Mouse (Mus musculus): Measurements from ENCODE around the gene Cabp5. TPM values are rescaled to one million over a fixed set of nuclear protein-coding genes. Genes with fewer than 3 reads are reported as not detected.

Gene Cabp5
- not detected in 2 replicates for total RNA-seq (2012; rRNA removed)
- polyA plus RNA-seq (2012; ENCODE audit: insufficient read depth in 1 of 2, insufficient read length in 2 of 2, low read depth in 1 of 2, low replicate concordance in 2 of 2, missing spikeins in 1 of 2) = not detected

GRCm38 (mm10) chr7:13397832-13398231 is at the start of gene Cabp5:
Cabp5 (plus strand) TSS chr7:13398132.
- no peak for DNase-seq (ENCODE audit: low read depth, low spot score)
- H3K27me3 ChIP-seq (ENCODE audit: control insufficient read depth in 1 of 2, insufficient read depth in 2 of 2, low read length in 2 of 2) = no peaks in the 10 kb centered on the region
- H3K36me3 ChIP-seq (ENCODE audit: control insufficient read depth in 1 of 2, insufficient read depth in 2 of 2, low read length in 2 of 2) = no peaks in the 10 kb centered on the region
- H3K4me1 ChIP-seq (ENCODE audit: control insufficient read depth in 1 of 2, insufficient read depth in 2 of 2, low read length in 2 of 2) = no peaks in the 10 kb centered on the region
- H3K9me3 ChIP-seq (replicated peaks; ENCODE audit: insufficient read depth, low read length) = no peaks in the 10 kb centered on the region
- TF ChIP-seq HCFC1 (IDR thresholded peaks at IDR 0.05; ENCODE audit: low read depth, low read length) (no peak), EP300 (IDR thresholded peaks at IDR 0.05; ENCODE audit: low read depth in 1 of 2, low read length in 2 of 2) (no peak), MAX (IDR thresholded peaks at IDR 0.05; ENCODE audit: low read length) (no peak), UBTF (IDR thresholded peaks at IDR 0.05; ENCODE audit: borderline replicate concordance, insufficient read depth, low read depth, low read length) (no peak)
- H3K4me3 ChIP-seq (ENCODE audit: control insufficient read depth in 1 of 2, insufficient read depth in 1 of 2, low read depth in 2 of 2, low read length in 2 of 2) = no peak within 1 kb of the TSS
- no peaks in the 10 kb centered on the region for H3K79me2 ChIP-seq (ENCODE audit: control insufficient read depth, insufficient read depth, low read length, poor library complexity)
- no peak within 1 kb of the TSS for H3K9ac ChIP-seq (ENCODE audit: control insufficient read depth, low read depth, low read length, poor library complexity, severe bottlenecking)
- H3K27ac ChIP-seq (ENCODE audit: control insufficient read depth, low read depth, low read length) = no peak within 1 kb of the TSS

- TF ChIP-seq USF1 (IDR thresholded peaks at IDR 0.05; ENCODE audit: low read depth, low read length) (no peak), MYB (IDR thresholded peaks at IDR 0.05; ENCODE audit: low read depth, low read length) (no peak), MAZ (IDR thresholded peaks at IDR 0.05; ENCODE audit: low read depth, low read length) (no peak), TBP (IDR thresholded peaks at IDR 0.05; ENCODE audit: low read depth, low read length) (no peak), HCFC1 (IDR thresholded peaks at IDR 0.05; ENCODE audit: low read depth, low read length) (no peak), CHD2 (IDR thresholded peaks at IDR 0.05; ENCODE audit: low read length) (no peak), GABPA (IDR thresholded peaks at IDR 0.05; ENCODE audit: low read depth, low read length) (no peak), JUND (IDR thresholded peaks at IDR 0.05; ENCODE audit: low read depth, low read length) (no peak), EP300 (IDR thresholded peaks at IDR 0.05; ENCODE audit: low read depth in 1 of 2, low read length in 2 of 2) (no peak), ZNF384 (IDR thresholded peaks at IDR 0.05; ENCODE audit: low read depth, low read length) (no peak), BHLHE40 (IDR thresholded peaks at IDR 0.05; ENCODE audit: borderline replicate concordance, low read depth, low read length) (no peak), MAFK (IDR thresholded peaks at IDR 0.05; ENCODE audit: borderline replicate concordance, low read depth, low read length) (no peak), MYC (IDR thresholded peaks at IDR 0.05; ENCODE audit: low read depth, low read length) (no peak), POLR2AphosphoS5 (IDR thresholded peaks at IDR 0.05; ENCODE audit: borderline replicate concordance, low read depth, low read length) (no peak)
- H3K36me3 ChIP-seq (ENCODE audit: control insufficient read depth in 1 of 2, insufficient read depth in 2 of 2, low read length in 2 of 2) = peaks cover 0 to 4% of the 10 kb centered on the region in 2 experiments; a peak in 1 of 4 replicates
Measured at GRCm38 (mm10) chr7:13355943-13356342, 42.0 kb upstream of the Cabp5 start.

More at GRCm38 (mm10) chr7:13355943-13356342, 42.0 kb upstream of the Cabp5 start:
- Histone ChIP-seq H3K4me1 (ENCODE audit: control insufficient read depth in 1 of 2, insufficient read depth in 2 of 2, low read length in 2 of 2) (no peaks in the 10 kb centered on the region), H3K79me2 (ENCODE audit: control insufficient read depth, insufficient read depth, low read length, poor library complexity) (no peaks in the 10 kb centered on the region), H3K27ac (ENCODE audit: control insufficient read depth, low read depth, low read length) (no peak overlapping the region), H3K4me3 (ENCODE audit: control insufficient read depth in 1 of 2, insufficient read depth in 1 of 2, low read depth in 2 of 2, low read length in 2 of 2) (no peak overlapping the region), H3K9ac (ENCODE audit: control insufficient read depth, low read depth, low read length, poor library complexity, severe bottlenecking) (no peak overlapping the region), H3K9me3 (replicated peaks; ENCODE audit: insufficient read depth, low read length) (no peaks in the 10 kb centered on the region), H3K27me3 (ENCODE audit: control insufficient read depth in 1 of 2, insufficient read depth in 2 of 2, low read length in 2 of 2) (no peaks in the 10 kb centered on the region)
- DNase-seq (ENCODE audit: low read depth, low spot score) = no peak
